Mouse (Mus musculus) embryonic fibroblast, embryonic 13.5 days (primary cell): ENCODE measurements around the gene 4930505A04Rik.

Experiments
- CTCF ChIP-seq: IDR thresholded peaks from 2 replicates; pipeline ENCODE4 v1.5.1; 2011; ENCODE audit warnings: mild to moderate bottlenecking, control low read depth, low read length, moderate library complexity, borderline replicate concordance; ENCODE audit not compliant: insufficient read depth
- POLR2A ChIP-seq: IDR thresholded peaks from 2 replicates; pipeline ENCODE4 v1.6.1; 2011; ENCODE audit warnings: low read depth, mild to moderate bottlenecking, control low read depth, low read length, moderate library complexity

DNA sequence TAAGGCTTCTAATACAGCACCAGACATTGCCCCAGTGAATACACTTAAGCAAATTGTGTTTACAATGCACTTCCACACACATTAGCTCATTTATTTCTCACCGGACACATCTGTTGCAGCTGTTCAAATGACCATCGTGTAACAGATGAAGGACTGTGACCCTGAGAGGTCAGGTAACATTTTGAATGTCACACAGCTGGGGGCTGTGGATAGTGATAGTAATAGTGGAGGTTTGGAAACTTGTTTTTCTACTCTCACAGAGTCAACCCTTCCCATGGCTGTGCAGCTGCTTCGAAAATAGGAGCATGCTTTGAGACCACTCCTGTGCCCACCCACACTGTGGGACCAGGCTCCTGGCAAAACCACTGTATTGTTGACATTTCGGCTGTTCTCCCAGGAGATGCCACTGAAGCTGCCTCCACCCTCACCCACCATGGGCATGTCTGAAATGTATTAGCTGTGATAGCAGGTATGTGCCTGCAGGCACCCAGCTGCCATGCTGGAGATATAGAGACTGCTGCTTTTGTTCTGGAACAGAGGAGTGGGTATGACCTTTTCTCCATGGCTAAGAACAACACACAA is 66.9 kb downstream of the 4930505A04Rik start:
- TF ChIP-seq POLR2A (no peak), CTCF (no peak)
